Mouse (Mus musculus) limb, embryonic 11.5 days (tissue): Measurements from ENCODE around the gene Nucks1. TPM values are rescaled to one million over a fixed set of nuclear protein-coding genes. Genes with fewer than 3 reads are reported as not detected.

Source experiments
- ATAC-seq: fragments of 200-750 bp; cut with Nextera tagmentation; 2 replicates; pipeline ENCODE4 v1.8.0; 2017; ENCODE audit warnings: low read depth; ENCODE audit not compliant: insufficient number of reproducible peaks, low FRiP score, low TSS enrichment
- DNase-seq: peaks from one replicate; pipeline ENCODE4 v3.0.0-alpha.2; 2015; ENCODE audit warnings: low spot score
- H3K27ac ChIP-seq: fragments of 300-500 bp; sonication (generic); replicated peaks from 2 replicates; pipeline ENCODE4 v1.5.1; 2014; ENCODE audit warnings: low read depth, mild to moderate bottlenecking, low read length
- H3K27me3 ChIP-seq: fragments of 300-500 bp; sonication (generic); 2 replicates; pipeline ENCODE4 v1.6.1; 2014; ENCODE audit warnings: mild to moderate bottlenecking, low read length, mixed read lengths; ENCODE audit not compliant: control insufficient read depth, insufficient read depth
- H3K36me3 ChIP-seq: fragments of 300-500 bp; sonication (generic); 2 replicates; pipeline ENCODE4 v1.6.1; 2014; ENCODE audit warnings: mild to moderate bottlenecking, low read length, moderate library complexity, mixed read lengths; ENCODE audit not compliant: control insufficient read depth, insufficient read depth
- H3K4me1 ChIP-seq: fragments of 300-500 bp; sonication (generic); 2 replicates; pipeline ENCODE4 v1.6.1; 2014; ENCODE audit warnings: low read length, mixed read lengths; ENCODE audit not compliant: control insufficient read depth, insufficient read depth
- H3K4me2 ChIP-seq: fragments of 300-500 bp; sonication (generic); 2 replicates; pipeline ENCODE4 v1.6.1; 2014; ENCODE audit warnings: low read depth, mild to moderate bottlenecking, moderate library complexity; ENCODE audit not compliant: severe bottlenecking
- H3K4me3 ChIP-seq: fragments of 300-500 bp; sonication (generic); 2 replicates; pipeline ENCODE4 v1.5.1; 2014; ENCODE audit warnings: low read depth, low read length
- H3K9ac ChIP-seq: fragments of 300-500 bp; sonication (generic); 2 replicates; pipeline ENCODE4 v1.6.1; 2014; ENCODE audit warnings: mild to moderate bottlenecking, low read length
- H3K9me3 ChIP-seq: fragments of 300-500 bp; sonication (generic); 2 replicates; pipeline ENCODE4 v1.6.1; 2016; ENCODE audit warnings: low read length; ENCODE audit not compliant: control insufficient read depth
- WGBS: fragments of 180-500 bp; shearing (Covaris S2); extraction: QIAGEN DNeasy Blood & Tissue Kit; methylation state at CpG from one replicate; pipeline ENCODE4 v1.1.7; 2014; 5-methylcytosine and 5-hydroxymethylcytosine counted together
- polyA plus RNA-seq: library from polyadenylated mRNA; unstranded; fragments of >200 nt; fragmentation: Nextera tagmentation; extraction: Ambion mirVana; gene quantifications from 2 replicates; pipeline ENCODE4 v1.2.1, GENCODE M21; 2014

Gene Nucks1
- polyA plus RNA-seq, 1 experiment from 2014 or later, result 63.4 TPM

- Histone ChIP-seq H3K27ac (no peak overlapping the region), H3K4me3 (no peak overlapping the region), H3K27me3 (no peaks in the 10 kb centered on the region), H3K9ac (no peak overlapping the region), H3K36me3 (peaks cover 2% of the 10 kb centered on the region; the same call in 1 of the 2 replicates), H3K4me2 (no peak overlapping the region), H3K4me1 (no peaks in the 10 kb centered on the region), H3K9me3 (no peaks in the 10 kb centered on the region)
- 86% methylated on average over 1 of the region's 1 CpGs for WGBS
- DNase-seq (no peak), ATAC-seq (no peak)
Measured at GRCm38 (mm10) chr1:131938811-131939210, 28.5 kb downstream of the Nucks1 start.

GRCm38 (mm10) chr1:131940711-131941244 is 30.4 kb downstream of the Nucks1 start:
- Histone ChIP-seq H3K27me3 (no peaks in the 10 kb centered on the region), H3K4me1 (no peaks in the 10 kb centered on the region), H3K27ac (no peak overlapping the region), H3K36me3 (no peaks in the 10 kb centered on the region), H3K9ac (no peak overlapping the region), H3K4me3 (no peak overlapping the region), H3K9me3 (no peaks in the 10 kb centered on the region), H3K4me2 (no peak overlapping the region)
- DNase-seq (no peak), ATAC-seq (no peak)
- 84% methylated on average over 2 of the region's 2 CpGs for WGBS

GRCm38 (mm10) chr1:131941501-131941900 is 31.2 kb downstream of the Nucks1 start:
- DNase-seq, result no peak
- no peaks in the 10 kb centered on the region for H3K36me3 ChIP-seq
- H3K27ac ChIP-seq, result no peak overlapping the region
- no peak for ATAC-seq
- H3K27me3 ChIP-seq, result no peaks in the 10 kb centered on the region
- no peak overlapping the region for H3K9ac ChIP-seq
- WGBS, result 94% methylated on average over 1 of the region's 1 CpGs
- no peaks in the 10 kb centered on the region for H3K9me3 ChIP-seq
- H3K4me2 ChIP-seq, result no peak overlapping the region
- H3K4me1 ChIP-seq, result no peaks in the 10 kb centered on the region
- no peak overlapping the region for H3K4me3 ChIP-seq

- Histone ChIP-seq H3K9ac (no peak overlapping the region), H3K9me3 (no peaks in the 10 kb centered on the region), H3K36me3 (no peaks in the 10 kb centered on the region), H3K27ac (no peak overlapping the region), H3K4me2 (no peak overlapping the region), H3K27me3 (no peaks in the 10 kb centered on the region), H3K4me3 (no peak overlapping the region), H3K4me1 (no peaks in the 10 kb centered on the region)
- ATAC-seq (no peak), DNase-seq (no peak)
- WGBS, result 69% methylated on average over 16 of the region's 16 CpGs
Measured at GRCm38 (mm10) chr1:131942621-131943590, 32.6 kb downstream of the Nucks1 start.

- 46% methylated on average over 10 of the region's 10 CpGs for WGBS
- Histone ChIP-seq H3K4me2 (no peak overlapping the region), H3K27ac (no peak overlapping the region), H3K9ac (no peak overlapping the region), H3K36me3 (no peaks in the 10 kb centered on the region), H3K27me3 (no peaks in the 10 kb centered on the region), H3K4me3 (no peak overlapping the region), H3K4me1 (no peaks in the 10 kb centered on the region), H3K9me3 (no peaks in the 10 kb centered on the region)
- no peak for DNase-seq
- ATAC-seq, result no peak
Measured at GRCm38 (mm10) chr1:131945674-131946440, 35.5 kb downstream of the Nucks1 start.

- Histone ChIP-seq H3K27me3 (no peaks in the 10 kb centered on the region), H3K27ac (no peak overlapping the region), H3K9me3 (no peaks in the 10 kb centered on the region), H3K36me3 (no peaks in the 10 kb centered on the region), H3K4me2 (no peak overlapping the region), H3K4me1 (no peaks in the 10 kb centered on the region), H3K9ac (no peak overlapping the region), H3K4me3 (no peak overlapping the region)
- no peak for ATAC-seq
- WGBS, result 84% methylated on average over 11 of the region's 11 CpGs
- no peak for DNase-seq
Measured at GRCm38 (mm10) chr1:131946462-131947215, 36.3 kb downstream of the Nucks1 start.

- no peak for DNase-seq
- no peak overlapping the region for H3K9ac ChIP-seq
- no peak for ATAC-seq
- no peak overlapping the region for H3K4me2 ChIP-seq
- no peaks in the 10 kb centered on the region for H3K9me3 ChIP-seq
- WGBS, result 40% methylated on average over 1 of the region's 1 CpGs
- no peaks in the 10 kb centered on the region for H3K4me1 ChIP-seq
- no peak overlapping the region for H3K4me3 ChIP-seq
- no peaks in the 10 kb centered on the region for H3K27me3 ChIP-seq
- H3K27ac ChIP-seq, result no peak overlapping the region
- no peaks in the 10 kb centered on the region for H3K36me3 ChIP-seq
Measured at GRCm38 (mm10) chr1:131947997-131948525, 37.7 kb downstream of the Nucks1 start.
